Mouse (Mus musculus): ENCODE measurements around the gene Letm1. TPM values are rescaled to one million over a fixed set of nuclear protein-coding genes. Genes with fewer than 3 reads are reported as not detected.

The Letm1 gene
- total RNA-seq, 2 experiments from 2014 or later = 94.3 to 95.3 TPM

- DNase-seq = no peak
These were observed 44.3 kb downstream of the Letm1 start for GRCm38 (mm10) chr5:33738341-33738740.

DNA sequence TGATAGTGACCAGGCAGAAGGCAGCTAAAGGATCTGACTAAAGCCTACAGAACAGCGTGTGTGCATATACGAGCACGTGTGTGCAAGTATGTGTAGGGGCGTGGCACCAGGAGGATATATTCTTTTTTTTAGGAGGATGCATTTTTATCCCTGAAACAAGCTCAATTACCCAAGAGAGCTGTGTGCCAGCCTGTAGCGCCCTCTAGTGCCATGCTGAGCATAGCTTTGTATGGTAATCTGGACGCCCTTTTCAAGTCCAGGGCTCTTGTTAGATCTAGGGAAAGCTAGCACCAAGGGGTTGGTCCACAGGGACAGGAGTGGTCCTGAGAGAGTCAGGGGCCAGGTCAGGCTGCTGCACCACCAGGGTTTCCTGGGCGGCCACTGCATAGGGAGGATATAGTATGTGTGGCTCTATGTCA, 44.7 kb downstream of the Letm1 start:
- DNase-seq = peak in 1 of 2 experiments; percentile 62

DNA sequence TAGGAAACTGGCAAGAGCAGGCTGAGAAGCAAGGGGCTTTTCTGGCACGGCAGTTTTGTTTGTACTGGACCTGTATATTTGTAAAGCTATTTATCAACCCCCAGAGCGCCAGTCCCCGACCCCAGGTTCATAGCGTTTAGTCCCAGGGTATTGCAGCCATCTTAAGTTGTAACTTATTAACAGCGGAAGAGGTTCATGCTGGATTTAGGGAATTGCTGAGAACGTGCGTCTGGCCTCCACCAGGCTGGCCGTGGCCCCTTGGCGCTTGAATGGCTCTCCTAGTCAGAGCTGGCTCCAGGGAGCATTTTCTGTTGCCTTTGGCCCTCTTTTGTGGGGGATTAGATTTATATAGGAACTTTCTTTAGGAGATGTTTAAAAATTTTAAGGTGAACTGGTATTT, 46.4 kb downstream of the Letm1 start:
- no peak for DNase-seq

- DNase-seq = no peak
These were observed 47.1 kb downstream of the Letm1 start for GRCm38 (mm10) chr5:33735412-33736092.

GRCm38 (mm10) chr5:33733837-33734236, 48.8 kb downstream of the Letm1 start:
- no peak for DNase-seq

DNA sequence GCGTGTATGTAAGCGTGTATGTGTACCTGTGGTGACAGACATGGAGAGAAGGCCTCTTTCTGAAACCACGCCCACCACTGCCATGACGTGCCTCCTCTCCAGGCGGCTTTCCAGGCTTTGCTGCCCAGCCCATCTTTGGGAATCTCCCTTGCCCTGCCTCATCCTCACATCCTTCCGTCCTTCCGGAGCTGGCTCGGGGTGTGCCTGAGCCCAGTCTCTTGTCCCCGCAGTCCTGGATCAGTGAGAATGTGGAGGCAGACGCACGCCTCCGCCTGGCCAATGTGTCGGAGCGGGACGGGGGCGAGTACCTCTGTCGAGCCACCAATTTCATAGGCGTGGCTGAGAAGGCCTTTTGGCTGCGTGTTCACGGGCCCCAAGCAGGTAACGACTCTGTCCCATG, 51.6 kb downstream of the Letm1 start:
- DNase-seq = peak in 1 of 2 experiments; percentile 30

DNA sequence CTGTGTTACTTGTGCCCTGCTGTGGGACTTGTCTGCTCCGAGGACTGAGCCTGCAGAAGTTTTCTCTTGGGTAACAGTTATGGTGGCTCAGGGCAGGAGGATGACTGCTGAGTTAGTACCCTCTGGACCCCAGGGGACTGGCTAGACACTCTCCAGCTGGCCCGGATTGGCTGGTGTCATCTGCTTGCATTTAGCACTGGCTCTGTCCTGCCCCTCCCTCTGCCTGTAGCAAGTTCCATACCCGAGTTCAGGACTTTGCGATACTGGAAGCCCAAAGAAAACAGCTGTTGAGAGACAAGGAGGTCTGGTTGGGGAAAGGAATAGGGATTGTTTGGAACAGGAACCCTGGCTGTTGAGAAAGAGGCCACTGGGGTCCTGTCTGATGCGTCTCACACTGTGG, 52.1 kb downstream of the Letm1 start:
- no peak for DNase-seq

GRCm38 (mm10) chr5:33728841-33729240, 53.8 kb downstream of the Letm1 start:
- peak in 1 of 2 experiments; percentile 36 for DNase-seq

- DNase-seq = no peak
These were observed 55.7 kb downstream of the Letm1 start for GRCm38 (mm10) chr5:33726891-33727290.

DNA sequence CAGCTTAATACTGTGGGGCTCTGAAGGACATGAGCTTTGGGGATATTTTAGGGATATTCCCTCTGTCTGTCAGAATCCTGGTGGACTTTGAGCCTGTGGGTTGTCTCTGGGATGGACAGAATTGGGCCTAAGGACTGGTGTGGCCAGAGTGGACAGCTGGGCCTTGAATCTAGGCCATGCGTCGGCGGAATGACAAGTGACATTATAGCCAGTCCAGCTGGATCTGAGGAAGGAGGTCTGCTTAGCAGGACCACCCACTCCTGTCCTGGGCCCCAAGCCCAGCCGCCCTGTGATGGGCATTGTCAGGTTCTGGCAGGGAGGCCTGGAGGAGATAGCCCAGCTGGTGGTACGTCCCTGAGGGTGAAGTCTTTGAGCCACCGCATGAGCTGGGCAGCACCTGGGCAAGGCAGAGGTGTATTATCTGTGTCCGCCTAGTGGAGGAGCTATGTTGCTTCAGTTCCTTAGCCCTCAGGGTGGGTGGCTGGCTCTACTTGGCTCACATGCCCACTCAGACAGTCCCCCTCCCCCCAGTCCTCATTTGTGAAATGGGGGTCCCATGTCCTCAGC, 56.5 kb downstream of the Letm1 start:
- peak in 1 of 2 experiments; percentile 71 for DNase-seq

DNA sequence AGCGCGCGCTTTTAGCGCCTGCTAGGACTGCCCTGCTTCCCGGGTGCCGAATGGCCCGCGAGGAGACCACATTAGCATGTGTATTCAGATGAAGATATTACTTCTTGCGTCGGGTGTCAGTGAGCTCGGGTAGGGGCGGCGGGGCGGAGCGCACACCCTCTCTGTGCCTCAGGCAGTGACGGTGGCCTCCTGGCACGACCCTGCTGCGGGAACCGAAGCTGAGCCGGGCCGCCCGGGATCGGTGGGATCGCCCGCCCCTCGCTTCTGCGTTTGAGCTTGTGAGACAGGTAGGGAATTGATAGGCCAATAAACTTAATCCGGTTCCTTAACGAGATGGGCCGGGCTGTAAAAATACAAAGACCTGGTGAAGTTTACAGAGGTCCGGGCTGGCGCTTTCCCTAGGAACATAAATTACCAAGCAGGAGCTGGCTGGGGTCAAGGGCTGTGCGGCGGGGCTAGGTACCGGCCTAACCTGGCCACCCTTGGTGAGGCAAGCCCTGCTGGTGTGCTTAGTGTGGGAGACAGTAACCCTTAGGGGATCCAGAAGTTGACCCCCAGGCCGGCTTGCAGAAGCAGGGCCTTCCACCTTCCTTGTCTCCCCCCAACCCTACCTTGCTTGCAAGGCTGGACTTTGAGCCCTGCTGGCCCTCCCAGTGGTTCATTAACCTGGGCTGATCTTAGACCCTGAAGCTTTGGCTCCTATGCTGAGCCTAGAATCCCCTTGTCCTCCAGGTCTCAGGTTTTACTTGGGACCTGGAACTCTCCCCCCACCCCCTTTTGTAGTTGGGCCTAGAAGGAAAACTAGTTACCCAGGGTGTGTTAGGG, 58.8 kb downstream of the Letm1 start:
- no peak for DNase-seq

DNA sequence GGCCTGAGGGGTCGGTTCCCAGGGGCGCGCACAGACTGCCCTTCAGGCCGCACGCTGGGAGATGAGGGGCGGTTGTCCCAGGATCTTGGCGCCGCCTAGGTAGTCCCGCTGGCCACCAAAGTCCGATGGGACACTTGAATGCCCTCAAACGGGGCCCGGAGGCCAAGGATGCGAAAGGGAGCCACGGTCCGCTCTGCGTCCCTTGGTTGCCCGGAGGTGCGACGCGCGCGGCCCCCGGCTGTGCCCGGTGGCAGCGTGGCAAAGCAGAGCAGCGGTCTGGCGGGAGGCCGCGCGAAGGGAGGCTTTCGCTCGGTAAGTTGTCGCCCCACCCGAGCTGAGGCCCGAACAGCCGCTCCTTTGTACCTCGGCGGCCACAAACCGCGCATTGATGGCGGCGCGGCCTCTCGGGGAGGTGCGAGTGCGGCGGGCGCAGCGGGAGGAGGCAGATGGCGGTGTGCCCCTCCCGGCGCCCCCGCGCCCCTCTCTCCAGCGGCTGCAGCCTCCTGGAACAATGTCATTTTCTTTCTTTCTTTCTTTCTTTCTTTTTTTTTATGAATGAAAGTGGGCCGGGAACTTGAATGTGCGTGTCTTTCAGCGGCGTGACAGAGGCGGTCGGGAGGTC, 59.5 kb downstream of the Letm1 start:
- DNase-seq = no peak

DNA sequence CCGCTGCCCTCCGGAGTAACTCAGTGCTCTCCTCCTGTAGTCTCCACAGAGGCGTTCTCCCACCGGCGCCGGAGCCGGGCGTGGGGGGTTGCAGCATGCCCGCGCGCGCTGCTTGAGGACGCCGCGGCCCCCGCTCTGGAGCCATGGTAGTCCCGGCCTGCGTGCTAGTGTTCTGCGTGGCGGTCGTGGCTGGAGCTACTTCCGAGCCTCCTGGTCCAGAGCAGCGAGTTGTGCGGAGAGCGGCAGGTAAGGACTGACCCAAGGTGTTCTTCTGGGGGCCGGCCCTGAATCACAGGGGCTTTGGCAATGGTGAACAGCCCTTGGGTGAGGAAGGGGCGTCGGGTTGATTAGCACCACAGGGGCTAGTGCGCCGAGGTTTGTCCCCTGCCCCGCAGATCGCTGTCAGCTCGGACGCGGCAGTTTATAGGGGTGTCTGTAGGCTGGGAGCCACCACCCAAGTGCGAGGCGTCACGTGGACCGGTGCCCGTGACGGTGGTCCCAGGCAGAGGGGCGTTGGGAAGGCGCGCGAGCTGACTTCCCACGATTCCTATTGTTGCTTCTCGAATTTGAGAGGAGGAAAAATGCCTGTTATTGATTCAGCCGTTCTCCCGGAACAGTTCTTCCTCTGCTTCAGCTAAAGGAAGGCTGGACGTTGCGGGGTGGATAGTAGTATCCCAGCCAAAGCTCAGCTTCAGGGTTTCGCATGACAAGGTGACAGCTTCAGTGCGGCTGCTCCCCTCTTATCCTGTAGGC, 60.2 kb downstream of the Letm1 start:
- DNase-seq = no peak

GRCm38 (mm10) chr5:33721541-33722265, 60.9 kb downstream of the Letm1 start, which contains the start of gene Fgfr3:
Fgfr3 (plus strand) TSS chr5:33721674.
- peak in 1 of 2 experiments; percentile 41 for DNase-seq

- no peak for DNase-seq
These were observed 61.6 kb downstream of the Letm1 start for GRCm38 (mm10) chr5:33720852-33721490.

GRCm38 (mm10) chr5:33718460-33718859, 64.2 kb downstream of the Letm1 start:
- DNase-seq = no peak

DNA sequence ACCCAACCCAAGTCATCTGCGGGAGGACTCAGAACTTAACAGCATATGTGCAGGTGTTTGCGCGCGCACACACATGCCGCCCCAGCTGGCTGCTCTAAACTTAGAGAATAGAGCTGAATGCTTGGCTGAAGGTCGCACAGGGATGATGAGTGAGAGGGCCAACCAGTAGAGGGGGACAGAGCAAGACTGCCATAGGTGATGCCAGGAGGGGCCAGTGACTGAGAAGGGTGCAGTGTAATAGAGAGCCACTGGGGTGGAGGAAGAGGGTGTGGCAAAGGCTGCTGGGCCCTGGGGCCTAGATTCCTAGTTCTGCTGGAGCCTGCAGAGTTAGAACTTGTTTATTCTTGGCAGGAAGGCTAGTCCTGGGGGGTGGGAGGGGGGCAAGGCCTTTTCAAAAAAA, 66.2 kb downstream of the Letm1 start:
- DNase-seq = no peak

- DNase-seq = no peak
These were observed 67.4 kb downstream of the Letm1 start for GRCm38 (mm10) chr5:33715182-33715581.

DNA sequence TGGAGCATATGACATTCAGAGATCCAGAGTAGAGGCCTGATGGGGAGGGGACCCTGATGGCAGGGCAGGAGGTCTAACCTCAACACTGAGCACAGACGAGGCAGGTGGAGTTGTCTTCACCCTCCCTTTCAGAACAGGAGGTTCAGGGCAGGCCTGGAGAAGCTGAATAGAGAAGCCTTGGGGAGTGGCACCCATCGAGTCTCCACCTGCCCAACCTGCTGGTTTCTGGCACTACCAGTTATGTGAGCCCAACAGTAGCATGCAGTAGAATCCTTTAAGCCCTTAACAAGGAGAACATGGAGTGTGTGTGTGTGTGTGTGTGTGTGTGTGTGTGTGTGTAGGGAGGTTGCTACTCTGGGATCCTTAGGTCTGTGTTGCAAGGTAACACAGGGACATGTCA, 70.1 kb downstream of the Letm1 start:
- DNase-seq = no peak

- DNase-seq = no peak
These were observed 73.6 kb downstream of the Letm1 start for GRCm38 (mm10) chr5:33709037-33709436.

- DNase-seq = no peak
These were observed 75.5 kb downstream of the Letm1 start for GRCm38 (mm10) chr5:33707163-33707562.

Measured in layer of hippocampus, postnatal 36 days (tissue).